Mouse (Mus musculus) MEL (cell line): ENCODE results near the gene Fxyd2. TPM values are rescaled to one million over a fixed set of nuclear protein-coding genes. Genes with fewer than 3 reads are reported as not detected.

ENCODE experiments used
- DNase-seq: peaks from one replicate; pipeline ENCODE4 v3.0.0; 2011; ENCODE audit warnings: low read depth, low spot score
- H3K27ac ChIP-seq: 2 replicates; pipeline ENCODE4 v1.5.1; 2012; ENCODE audit warnings: low read depth, mild to moderate bottlenecking, control low read depth, low read length, moderate library complexity; ENCODE audit not compliant: control insufficient read depth
- H3K27me3 ChIP-seq, 2 experiments: fragments of 150-350 bp in 1 of 2; sonication (generic) in 1 of 2; 2 replicates each; pipeline ENCODE4 v1.6.1; 2012; ENCODE audit warnings: low read length in 2 of 2, mild to moderate bottlenecking in 2 of 2, improper control_type of control experiment in 1 of 2, moderate library complexity in 1 of 2; ENCODE audit not compliant: insufficient read depth in 2 of 2, control insufficient read depth in 1 of 2
- H3K36me3 ChIP-seq, 2 experiments: 2 replicates each; pipeline ENCODE4 v1.6.1; 2012 to 2014; ENCODE audit warnings: low read length in 2 of 2, improper control_type of control experiment in 1 of 2, inconsistent platforms in 1 of 2, mild to moderate bottlenecking in 1 of 2; ENCODE audit not compliant: insufficient read depth in 2 of 2, control insufficient read depth in 1 of 2
- H3K4me1 ChIP-seq, 2 experiments: fragments of 150-350 bp in 1 of 2; sonication (generic) in 1 of 2; 2 replicates each; pipeline ENCODE4 v1.6.1; 2012; ENCODE audit warnings: low read length in 2 of 2, improper control_type of control experiment in 1 of 2, mild to moderate bottlenecking in 1 of 2; ENCODE audit not compliant: insufficient read depth in 2 of 2, control insufficient read depth in 1 of 2
- H3K4me3 ChIP-seq, 2 experiments: fragments of 150-350 bp in 1 of 2; sonication (generic) in 1 of 2; 2 replicates each; pipeline ENCODE4 v1.5.1; 2012; ENCODE audit warnings: low read depth in 2 of 2, low read length in 2 of 2, mild to moderate bottlenecking in 2 of 2, moderate library complexity in 2 of 2, control low read depth in 1 of 2, improper control_type of control experiment in 1 of 2; ENCODE audit not compliant: control insufficient read depth in 1 of 2, insufficient read depth in 1 of 2
- H3K79me2 ChIP-seq: 2 replicates; pipeline ENCODE4 v1.6.1; 2012; ENCODE audit warnings: mild to moderate bottlenecking, low read length, moderate library complexity; ENCODE audit not compliant: control insufficient read depth, poor library complexity, insufficient read depth
- H3K9ac ChIP-seq: 2 replicates; pipeline ENCODE4 v1.6.1; 2012; ENCODE audit warnings: low read depth, mild to moderate bottlenecking, control low read depth, low read length, moderate library complexity; ENCODE audit not compliant: control insufficient read depth, poor library complexity, severe bottlenecking
- H3K9me3 ChIP-seq: fragments of 150-350 bp; sonication (generic); replicated peaks from 2 replicates; pipeline ENCODE4 v1.6.1; 2012; ENCODE audit warnings: mild to moderate bottlenecking, low read length, improper control_type of control experiment, moderate library complexity; ENCODE audit not compliant: insufficient read depth
- CHD1 ChIP-seq: IDR thresholded peaks from 2 replicates; pipeline ENCODE4 v1.6.1; 2012; ENCODE audit warnings: low read depth, mild to moderate bottlenecking, inconsistent platforms, low read length, improper control_type of control experiment
- CHD2 ChIP-seq: IDR thresholded peaks from 2 replicates; pipeline ENCODE4 v1.6.1; 2011; ENCODE audit warnings: low read length, improper control_type of control experiment
- EP300 ChIP-seq, 2 experiments: IDR thresholded peaks; 2 replicates each; pipeline ENCODE4 v1.6.1; 2011; ENCODE audit warnings: improper control_type of control experiment in 2 of 2, low read length in 2 of 2, low read depth in 1 of 2, mild to moderate bottlenecking in 1 of 2
- ETS1 ChIP-seq: IDR thresholded peaks from 2 replicates; pipeline ENCODE4 v1.6.1; 2012; ENCODE audit warnings: low read depth, mild to moderate bottlenecking, inconsistent platforms, low read length, improper control_type of control experiment, moderate library complexity
- JUND ChIP-seq: IDR thresholded peaks from 2 replicates; pipeline ENCODE4 v1.6.1; 2011; ENCODE audit warnings: low read depth, mild to moderate bottlenecking, improper control_type of control experiment, low read length
- KAT2A ChIP-seq: conservative IDR thresholded peaks from 2 replicates; pipeline ENCODE4 v1.6.1; 2012; ENCODE audit warnings: low read depth, low read length, improper control_type of control experiment, inconsistent platforms
- MAFK ChIP-seq: IDR thresholded peaks from 2 replicates; pipeline ENCODE4 v1.6.1; 2011; ENCODE audit warnings: low read depth, mild to moderate bottlenecking, low read length, improper control_type of control experiment, borderline replicate concordance
- MAX ChIP-seq: IDR thresholded peaks from 2 replicates; pipeline ENCODE4 v1.6.1; 2011; ENCODE audit warnings: low read length, improper control_type of control experiment
- MYB ChIP-seq: IDR thresholded peaks from 2 replicates; pipeline ENCODE4 v1.6.1; 2011; ENCODE audit warnings: mild to moderate bottlenecking, low read depth, low read length, improper control_type of control experiment
- MYC ChIP-seq: IDR thresholded peaks from 2 replicates; pipeline ENCODE4 v1.6.1; 2011; ENCODE audit warnings: low read depth, mild to moderate bottlenecking, low read length, improper control_type of control experiment, moderate library complexity
- NELFE ChIP-seq: IDR thresholded peaks from 2 replicates; pipeline ENCODE4 v1.6.1; 2011; ENCODE audit warnings: low read depth, low read length, improper control_type of control experiment
- NRF1 ChIP-seq: IDR thresholded peaks from 2 replicates; pipeline ENCODE4 v1.6.1; 2014; ENCODE audit warnings: low read depth, mild to moderate bottlenecking, inconsistent platforms, low read length, improper control_type of control experiment, moderate library complexity; ENCODE audit not compliant: poor library complexity, insufficient read depth, severe bottlenecking
- POLR2AphosphoS2 ChIP-seq: IDR thresholded peaks from 2 replicates; pipeline ENCODE4 v1.6.1; 2011; ENCODE audit warnings: low read length, improper control_type of control experiment
- POLR2AphosphoS5 ChIP-seq: IDR thresholded peaks from 2 replicates; pipeline ENCODE4 v1.6.1; 2012; ENCODE audit warnings: low read depth, borderline replicate concordance, mild to moderate bottlenecking, inconsistent platforms, low read length, moderate library complexity, mixed read lengths
- RAD21 ChIP-seq: IDR thresholded peaks from 2 replicates; pipeline ENCODE4 v1.6.1; 2011; ENCODE audit warnings: mild to moderate bottlenecking, low read depth, low read length, improper control_type of control experiment
- SIN3A ChIP-seq: IDR thresholded peaks from 2 replicates; pipeline ENCODE4 v1.6.1; 2012; ENCODE audit warnings: low read length, improper control_type of control experiment, inconsistent platforms
- TAL1 ChIP-seq: IDR thresholded peaks from 2 replicates; pipeline ENCODE4 v1.6.1; 2012; ENCODE audit warnings: mild to moderate bottlenecking, inconsistent platforms, low read length, moderate library complexity, mixed read lengths
- UBTF ChIP-seq: IDR thresholded peaks from 2 replicates; pipeline ENCODE4 v1.6.1; 2012; ENCODE audit warnings: low read depth, mild to moderate bottlenecking, inconsistent platforms, low read length, improper control_type of control experiment, moderate library complexity, borderline replicate concordance; ENCODE audit not compliant: insufficient read depth
- ZKSCAN1 ChIP-seq: IDR thresholded peaks from 2 replicates; pipeline ENCODE4 v1.6.1; 2012; ENCODE audit warnings: low read depth, mild to moderate bottlenecking, inconsistent platforms, low read length, improper control_type of control experiment, moderate library complexity
- ZMIZ1 ChIP-seq: IDR thresholded peaks from 2 replicates; pipeline ENCODE4 v1.6.1; 2012; ENCODE audit warnings: low read depth, mild to moderate bottlenecking, inconsistent platforms, low read length, improper control_type of control experiment, moderate library complexity
- ZNF384 ChIP-seq: IDR thresholded peaks from 2 replicates; pipeline ENCODE4 v1.6.1; 2012; ENCODE audit warnings: low read depth, mild to moderate bottlenecking, inconsistent platforms, low read length, improper control_type of control experiment
- polyA plus RNA-seq, 2 experiments: library from polyadenylated mRNA; stranded (reverse) in 1 of 2; unstranded in 1 of 2; fragments of >175 nt in 1 of 2; fragments of >200 nt in 1 of 2; gene quantifications; 2 replicates each; pipeline versions ENCODE4 v1.2.1 to v1.2.4; 2012; ENCODE audit warnings: low replicate concordance in 2 of 2, low read depth in 1 of 2; ENCODE audit not compliant: insufficient read length in 2 of 2, insufficient read depth in 1 of 2, missing spikeins in 1 of 2
- total RNA-seq: library from RNA; depleted of rRNA; stranded (reverse); fragments of 300-350 nt; gene quantifications from 2 replicates; pipeline ENCODE4 v1.2.3, GENCODE M21; 2012

The Fxyd2 gene
- total and polyA plus RNA-seq, 3 experiments: not detected

GRCm38 (mm10) chr9:45373896-45374295, 25.6 kb upstream of the Fxyd2 start:
- Histone ChIP-seq H3K4me3 (no peak overlapping the region), H3K27me3 (peaks cover 0 to 3% of the 10 kb centered on the region in 2 experiments; a peak in 1 of 4 replicates), H3K36me3 (no peaks in the 10 kb centered on the region), H3K79me2 (no peaks in the 10 kb centered on the region), H3K9me3 (no peaks in the 10 kb centered on the region), H3K4me1 (no peaks in the 10 kb centered on the region), H3K9ac (no peak overlapping the region), H3K27ac (no peak overlapping the region)
- DNase-seq: no peak
- TF ChIP-seq POLR2AphosphoS5 (no peak), RAD21 (no peak), MYC (no peak), KAT2A (no peak), NELFE (no peak), MYB (no peak), NRF1 (no peak), TAL1 (no peak), SIN3A (no peak)

DNA sequence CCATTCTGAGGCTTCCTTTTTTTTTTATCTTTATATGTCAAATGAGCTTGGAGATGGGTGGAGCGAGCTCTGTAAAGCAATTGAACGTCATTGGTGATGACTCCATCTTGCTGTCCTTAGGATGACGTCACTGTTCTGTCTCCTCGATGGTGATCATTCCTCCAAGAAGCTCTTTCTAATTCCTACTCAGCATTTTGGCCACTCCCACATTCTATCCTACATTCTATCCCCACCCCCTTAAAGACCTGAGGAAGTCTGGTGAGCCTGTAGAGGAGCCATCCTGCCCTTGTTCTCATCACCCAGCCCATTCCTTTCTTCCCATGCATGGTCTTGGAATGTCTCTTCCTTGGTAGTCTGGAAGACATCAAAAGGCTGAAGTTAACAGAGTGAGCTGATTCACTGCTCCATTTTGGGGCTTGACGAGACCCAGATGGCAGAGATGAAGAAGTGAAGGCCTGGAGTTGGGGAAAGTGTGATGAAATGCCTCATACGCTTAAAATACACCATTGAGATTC, 24.4 kb upstream of the Fxyd2 start:
- no peaks in the 10 kb centered on the region for H3K79me2 ChIP-seq
- DNase-seq: no peak
- H3K4me3 ChIP-seq: no peak overlapping the region
- TF ChIP-seq NELFE: no peak
- TF ChIP-seq MYB: no peak
- TF ChIP-seq MAX: no peak
- no peak for TF ChIP-seq UBTF
- no peak for TF ChIP-seq CHD1
- TF ChIP-seq ZMIZ1: no peak
- no peak for TF ChIP-seq SIN3A
- no peak for TF ChIP-seq MAFK
- no peak for TF ChIP-seq ETS1
- TF ChIP-seq ZNF384: no peak
- no peak for TF ChIP-seq NRF1
- no peak for TF ChIP-seq POLR2AphosphoS2
- no peak for TF ChIP-seq POLR2AphosphoS5
- TF ChIP-seq JUND: no peak
- no peak for TF ChIP-seq CHD2
- TF ChIP-seq ZKSCAN1: no peak
- no peak for TF ChIP-seq EP300 (IDR thresholded peaks at IDR 0.05; ENCODE audit: low read depth in 1 of 2, low read length in 2 of 2)
- no peak for TF ChIP-seq RAD21
- no peak overlapping the region for H3K27ac ChIP-seq
- no peak overlapping the region for H3K9ac ChIP-seq
- H3K9me3 ChIP-seq: no peaks in the 10 kb centered on the region
- peaks cover 0 to 3% of the 10 kb centered on the region in 2 experiments; a peak in 3 of 4 replicates for H3K27me3 ChIP-seq
- H3K36me3 ChIP-seq: no peaks in the 10 kb centered on the region
- H3K4me1 ChIP-seq: no peaks in the 10 kb centered on the region
